Mouse (Mus musculus): Measurements from ENCODE around the gene Slc41a1.
A peak's percentile ranks its signal among the peaks of the same experiment; 100 is the strongest.
"Not testable (repeated sequence)": the region's sequence is repeated elsewhere in the genome, so short reads cannot be mapped to it uniquely, and the experiment has no call there.

Gene Slc41a1

GRCm38 (mm10) chr1:131827207-131827786, at the start of gene Slc41a1:
TSS of gene Slc41a1 (plus strand) at chr1:131827493.
- DNase-seq (ENCODE audit: low spot score in 2 of 2) = no peak

- DNase-seq (ENCODE audit: low spot score in 2 of 2) = no peak
Observed at GRCm38 (mm10) chr1:131794591-131794990, 32.7 kb upstream of the Slc41a1 start.

GRCm38 (mm10) chr1:131795171-131795570, 32.1 kb upstream of the Slc41a1 start:
- no peak for DNase-seq (ENCODE audit: low spot score in 2 of 2)

GRCm38 (mm10) chr1:131797202-131797909, 29.9 kb upstream of the Slc41a1 start, which contains the start of gene Pm20d1:
TSS of gene Pm20d1 (plus strand) at chr1:131797381.
- DNase-seq (ENCODE audit: low spot score in 2 of 2) = peak in 1 of 2 experiments; percentile 18

- DNase-seq (ENCODE audit: low spot score in 2 of 2) = no peak
Observed at GRCm38 (mm10) chr1:131800001-131800400, 27.3 kb upstream of the Slc41a1 start.

GRCm38 (mm10) chr1:131801071-131801470, 26.2 kb upstream of the Slc41a1 start:
- DNase-seq (ENCODE audit: low spot score in 2 of 2) = no peak

GRCm38 (mm10) chr1:131802652-131803051, 24.6 kb upstream of the Slc41a1 start:
- no peak for DNase-seq (ENCODE audit: low spot score in 2 of 2)

- DNase-seq (ENCODE audit: low spot score in 2 of 2) = no peak
Observed at GRCm38 (mm10) chr1:131804166-131804565, 23.1 kb upstream of the Slc41a1 start.

GRCm38 (mm10) chr1:131808986-131809385, 18.3 kb upstream of the Slc41a1 start:
- DNase-seq (ENCODE audit: low spot score in 2 of 2) = no peak

- no peak for DNase-seq (ENCODE audit: low spot score in 2 of 2)
Observed at GRCm38 (mm10) chr1:131809651-131810050, 17.6 kb upstream of the Slc41a1 start.

GRCm38 (mm10) chr1:131811393-131811792, 15.9 kb upstream of the Slc41a1 start:
- DNase-seq (ENCODE audit: low spot score in 2 of 2) = no peak

- DNase-seq (ENCODE audit: low spot score in 2 of 2) = no peak
Observed at GRCm38 (mm10) chr1:131812006-131812405, 15.3 kb upstream of the Slc41a1 start.

- DNase-seq (ENCODE audit: low spot score in 2 of 2) = no peak
Observed at GRCm38 (mm10) chr1:131812631-131813295, 14.5 kb upstream of the Slc41a1 start.

- no peak for DNase-seq (ENCODE audit: low spot score in 2 of 2)
Observed at GRCm38 (mm10) chr1:131813731-131814130, 13.6 kb upstream of the Slc41a1 start.

GRCm38 (mm10) chr1:131814191-131814590, 13.1 kb upstream of the Slc41a1 start:
- no peak for DNase-seq (ENCODE audit: low spot score in 2 of 2)

- no peak for DNase-seq (ENCODE audit: low spot score in 2 of 2)
Observed at GRCm38 (mm10) chr1:131816886-131817285, 10.4 kb upstream of the Slc41a1 start.

- not testable (repeated sequence) for DNase-seq (ENCODE audit: low spot score in 2 of 2)
Observed at GRCm38 (mm10) chr1:131820353-131820752, 6.9 kb upstream of the Slc41a1 start.

GRCm38 (mm10) chr1:131820887-131821328, 6.4 kb upstream of the Slc41a1 start:
- DNase-seq (ENCODE audit: low spot score in 2 of 2) = no peak

GRCm38 (mm10) chr1:131822292-131822691, 5.0 kb upstream of the Slc41a1 start:
- no peak for DNase-seq (ENCODE audit: low spot score in 2 of 2)

GRCm38 (mm10) chr1:131822856-131823492, 4.3 kb upstream of the Slc41a1 start:
- DNase-seq (ENCODE audit: low spot score in 2 of 2) = no peak

GRCm38 (mm10) chr1:131823563-131823962, 3.7 kb upstream of the Slc41a1 start:
- no peak for DNase-seq (ENCODE audit: low spot score in 2 of 2)

- no peak for DNase-seq (ENCODE audit: low spot score in 2 of 2)
Observed at GRCm38 (mm10) chr1:131824528-131825181, 2.6 kb upstream of the Slc41a1 start.
